Mouse (Mus musculus): ENCODE measurements around the gene Atp2b2. TPM values are rescaled to one million over a fixed set of nuclear protein-coding genes. Genes with fewer than 3 reads are reported as not detected.

Atp2b2 gene
- total and polyA plus RNA-seq, 2 experiments from 2014 or later = 0.03 TPM; not detected in 1

GRCm38 (mm10) chr6:114013801-114014200 is 28.6 kb downstream of the Atp2b2 start:
- 60% methylated on average over 5 of the region's 5 CpGs for WGBS
- H3K9ac ChIP-seq (replicated peaks; ENCODE audit: low read depth, low read length) = no peak overlapping the region
- no peaks in the 10 kb centered on the region for H3K27me3 ChIP-seq (ENCODE audit: control insufficient read depth, insufficient read depth, low read length)
- no peaks in the 10 kb centered on the region for H3K9me3 ChIP-seq (replicated peaks; ENCODE audit: control insufficient read depth, low read length)
- no peak overlapping the region for H3K4me3 ChIP-seq (ENCODE audit: low read depth, low read length)
- DNase-seq (ENCODE audit: low spot score) = no peak
- no peaks in the 10 kb centered on the region for H3K4me1 ChIP-seq (ENCODE audit: control insufficient read depth, insufficient read depth)
- H3K36me3 ChIP-seq (replicated peaks; ENCODE audit: control insufficient read depth, insufficient read depth, low read length) = no peaks in the 10 kb centered on the region
- H3K4me2 ChIP-seq (ENCODE audit: low read depth, low read length) = no peak overlapping the region
- H3K27ac ChIP-seq (ENCODE audit: low read depth) = no peak overlapping the region
- ATAC-seq (ENCODE audit: insufficient read depth, low read depth) = no peak
- TF ChIP-seq EP300 (IDR thresholded peaks at IDR 0.05; ENCODE audit: low read depth) = no peak
- no peak for TF ChIP-seq CTCF (IDR thresholded peaks at IDR 0.05; ENCODE audit: low read depth)

GRCm38 (mm10) chr6:114012834-114013233 is 29.6 kb downstream of the Atp2b2 start:
- 29% methylated on average over 9 of the region's 9 CpGs for WGBS

DNA sequence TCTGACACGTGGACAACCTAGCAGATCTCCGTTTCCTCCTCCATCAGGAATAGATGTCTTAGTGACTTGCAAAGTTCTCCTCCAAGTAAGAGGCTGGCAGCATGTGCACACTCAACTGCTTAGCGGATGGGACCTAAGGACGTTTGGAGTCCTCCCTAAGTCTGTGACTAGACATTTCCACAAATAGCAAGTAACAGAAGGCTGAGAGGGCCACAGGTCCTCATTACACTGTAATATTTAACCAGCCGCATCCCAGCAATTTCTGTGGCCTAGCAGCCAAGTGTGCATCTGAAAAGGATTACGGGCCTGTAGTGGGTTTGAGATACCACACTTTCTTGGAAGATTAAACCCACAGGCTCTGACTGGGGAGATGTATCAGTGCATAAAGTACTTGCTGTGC is 30.4 kb downstream of the Atp2b2 start:
- H3K27me3 ChIP-seq (ENCODE audit: control insufficient read depth, insufficient read depth, low read length) = no peaks in the 10 kb centered on the region
- no peak overlapping the region for H3K4me2 ChIP-seq (ENCODE audit: low read depth, low read length)
- no peak for TF ChIP-seq EP300 (IDR thresholded peaks at IDR 0.05; ENCODE audit: low read depth)
- TF ChIP-seq CTCF (IDR thresholded peaks at IDR 0.05; ENCODE audit: low read depth) = no peak
- H3K9me3 ChIP-seq (replicated peaks; ENCODE audit: control insufficient read depth, low read length) = no peaks in the 10 kb centered on the region
- H3K4me1 ChIP-seq (ENCODE audit: control insufficient read depth, insufficient read depth) = no peaks in the 10 kb centered on the region
- H3K27ac ChIP-seq (ENCODE audit: low read depth) = no peak overlapping the region
- H3K36me3 ChIP-seq (replicated peaks; ENCODE audit: control insufficient read depth, insufficient read depth, low read length) = no peaks in the 10 kb centered on the region
- H3K4me3 ChIP-seq (ENCODE audit: low read depth, low read length) = no peak overlapping the region
- WGBS = 76% methylated on average over 6 of the region's 6 CpGs
- no peak overlapping the region for H3K9ac ChIP-seq (replicated peaks; ENCODE audit: low read depth, low read length)
- DNase-seq (ENCODE audit: low spot score) = no peak
- no peak for ATAC-seq (ENCODE audit: insufficient read depth, low read depth)

More at GRCm38 (mm10) chr6:114012834-114013233, 29.6 kb downstream of the Atp2b2 start:
- Histone ChIP-seq H3K9ac (replicated peaks; ENCODE audit: low read depth, low read length) (no peak overlapping the region), H3K27me3 (ENCODE audit: control insufficient read depth, insufficient read depth, low read length) (no peaks in the 10 kb centered on the region), H3K4me2 (ENCODE audit: low read depth, low read length) (no peak overlapping the region), H3K4me1 (ENCODE audit: control insufficient read depth, insufficient read depth) (no peaks in the 10 kb centered on the region), H3K36me3 (replicated peaks; ENCODE audit: control insufficient read depth, insufficient read depth, low read length) (no peaks in the 10 kb centered on the region), H3K27ac (ENCODE audit: low read depth) (no peak overlapping the region), H3K9me3 (replicated peaks; ENCODE audit: control insufficient read depth, low read length) (no peaks in the 10 kb centered on the region), H3K4me3 (ENCODE audit: low read depth, low read length) (no peak overlapping the region)
- no peak for TF ChIP-seq CTCF (IDR thresholded peaks at IDR 0.05; ENCODE audit: low read depth)
- no peak for TF ChIP-seq EP300 (IDR thresholded peaks at IDR 0.05; ENCODE audit: low read depth)
- ATAC-seq (ENCODE audit: insufficient read depth, low read depth) (no peak), DNase-seq (ENCODE audit: low spot score) (no peak)

DNA sequence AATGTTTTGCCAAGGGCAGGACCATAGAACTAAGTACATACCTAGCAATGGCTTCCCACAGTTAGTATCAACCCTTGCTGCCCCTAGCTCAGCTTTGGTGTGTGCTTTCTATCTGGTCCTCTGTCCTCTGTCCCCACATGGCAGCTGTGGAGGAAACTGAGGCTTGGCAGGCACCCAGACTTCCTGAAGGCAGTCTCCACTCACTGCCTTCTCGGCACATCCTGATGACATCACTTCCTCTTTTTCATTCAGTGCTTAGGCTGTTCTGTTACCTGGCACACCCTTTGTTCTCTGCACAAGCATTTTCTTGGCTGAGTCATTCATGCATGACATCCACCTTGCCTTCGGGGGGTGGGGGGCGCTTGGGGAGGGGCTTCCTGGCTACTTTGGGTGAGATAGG is 38.6 kb downstream of the Atp2b2 start:
- Histone ChIP-seq H3K4me1 (ENCODE audit: control insufficient read depth, insufficient read depth) (no peaks in the 10 kb centered on the region), H3K9ac (replicated peaks; ENCODE audit: low read depth, low read length) (no peak overlapping the region), H3K4me3 (ENCODE audit: low read depth, low read length) (no peak overlapping the region), H3K4me2 (ENCODE audit: low read depth, low read length) (no peak overlapping the region), H3K36me3 (replicated peaks; ENCODE audit: control insufficient read depth, insufficient read depth, low read length) (no peaks in the 10 kb centered on the region), H3K9me3 (replicated peaks; ENCODE audit: control insufficient read depth, low read length) (no peaks in the 10 kb centered on the region), H3K27ac (ENCODE audit: low read depth) (no peak overlapping the region), H3K27me3 (ENCODE audit: control insufficient read depth, insufficient read depth, low read length) (no peaks in the 10 kb centered on the region)
- ATAC-seq (ENCODE audit: insufficient read depth, low read depth) (no peak), DNase-seq (ENCODE audit: low spot score) (no peak)
- WGBS = 36% methylated on average over 3 of the region's 3 CpGs
- TF ChIP-seq EP300 (IDR thresholded peaks at IDR 0.05; ENCODE audit: low read depth) (no peak), CTCF (IDR thresholded peaks at IDR 0.05; ENCODE audit: low read depth) (no peak)

DNA sequence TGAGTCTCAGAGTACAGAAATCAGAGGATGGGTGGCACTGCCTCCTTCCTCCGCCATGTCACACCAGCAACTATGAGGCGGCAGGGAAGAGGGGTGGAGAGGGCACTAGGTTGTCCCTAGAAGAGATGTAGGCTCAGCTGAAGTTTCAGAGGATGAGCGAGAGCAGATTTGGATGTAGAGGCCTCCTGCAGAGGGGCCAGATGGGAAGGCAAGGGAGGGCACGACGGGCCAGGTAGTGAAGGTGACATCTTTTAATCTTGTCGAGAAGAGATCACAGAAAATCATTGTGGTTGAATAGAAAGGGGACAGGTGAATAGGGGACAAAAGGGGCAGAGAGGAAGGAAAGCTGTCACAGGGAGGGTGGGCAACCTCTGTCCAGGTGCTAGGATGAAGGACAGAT is 41.5 kb downstream of the Atp2b2 start:
- Histone ChIP-seq H3K9ac (replicated peaks; ENCODE audit: low read depth, low read length) (no peak overlapping the region), H3K4me1 (ENCODE audit: control insufficient read depth, insufficient read depth) (no peaks in the 10 kb centered on the region), H3K4me2 (ENCODE audit: low read depth, low read length) (no peak overlapping the region), H3K27ac (ENCODE audit: low read depth) (no peak overlapping the region), H3K36me3 (replicated peaks; ENCODE audit: control insufficient read depth, insufficient read depth, low read length) (no peaks in the 10 kb centered on the region), H3K27me3 (ENCODE audit: control insufficient read depth, insufficient read depth, low read length) (no peaks in the 10 kb centered on the region), H3K4me3 (ENCODE audit: low read depth, low read length) (no peak overlapping the region), H3K9me3 (replicated peaks; ENCODE audit: control insufficient read depth, low read length) (no peaks in the 10 kb centered on the region)
- ATAC-seq (ENCODE audit: insufficient read depth, low read depth) (no peak), DNase-seq (ENCODE audit: low spot score) (no peak)
- TF ChIP-seq EP300 (IDR thresholded peaks at IDR 0.05; ENCODE audit: low read depth) (no peak), CTCF (IDR thresholded peaks at IDR 0.05; ENCODE audit: low read depth) (no peak)
- 62% methylated on average over 6 of the region's 6 CpGs for WGBS

DNA sequence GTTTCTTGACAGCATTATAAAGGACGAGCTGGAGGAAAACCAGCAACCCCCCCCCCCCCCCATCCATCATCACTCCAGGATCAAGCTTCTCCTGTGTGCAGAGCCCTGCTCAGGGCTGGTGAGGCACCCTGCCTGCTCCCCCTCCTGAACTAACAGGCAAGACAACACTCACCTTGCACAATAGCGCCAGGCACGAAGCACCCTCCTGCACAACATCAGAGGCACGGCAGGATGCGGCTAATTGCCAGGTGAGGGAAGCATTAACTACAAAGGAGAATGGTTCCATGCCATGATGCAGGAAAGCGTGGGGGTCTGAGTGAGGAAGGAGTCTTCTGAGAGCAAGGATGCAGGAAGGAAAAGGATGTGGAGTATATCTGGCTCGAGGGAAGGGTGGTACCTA is 42.1 kb downstream of the Atp2b2 start:
- ATAC-seq (ENCODE audit: insufficient read depth, low read depth) (no peak), DNase-seq (ENCODE audit: low spot score) (no peak)
- no peaks in the 10 kb centered on the region for H3K27me3 ChIP-seq (ENCODE audit: control insufficient read depth, insufficient read depth, low read length)
- H3K27ac ChIP-seq (ENCODE audit: low read depth) = no peak overlapping the region
- H3K9ac ChIP-seq (replicated peaks; ENCODE audit: low read depth, low read length) = no peak overlapping the region
- no peaks in the 10 kb centered on the region for H3K9me3 ChIP-seq (replicated peaks; ENCODE audit: control insufficient read depth, low read length)
- H3K4me2 ChIP-seq (ENCODE audit: low read depth, low read length) = no peak overlapping the region
- WGBS = 36% methylated on average over 7 of the region's 7 CpGs
- no peaks in the 10 kb centered on the region for H3K36me3 ChIP-seq (replicated peaks; ENCODE audit: control insufficient read depth, insufficient read depth, low read length)
- H3K4me1 ChIP-seq (ENCODE audit: control insufficient read depth, insufficient read depth) = no peaks in the 10 kb centered on the region
- no peak overlapping the region for H3K4me3 ChIP-seq (ENCODE audit: low read depth, low read length)
- TF ChIP-seq CTCF (IDR thresholded peaks at IDR 0.05; ENCODE audit: low read depth) (no peak), EP300 (IDR thresholded peaks at IDR 0.05; ENCODE audit: low read depth) (no peak)

Measured in heart, postnatal 0 days (tissue).